13 mouse cellular contexts compared by ENCODE assay signal in genomic region chr2:29591626-29592025, GRCm38 (mm10).
"Had no signal": no experiment of that assay in that cellular context is flagged by ENCODE, and none has a peak within 500 bp of the region (broad histone marks: within the 10 kb centered on the region; RNA-seq: fewer than 3 reads in every experiment).

No protein-coding gene starts in this region.

- H3K4me1 ChIP-seq: kidney, embryonic 15.5 days; limb, embryonic 12.5 days had no signal

- H3K9me3 ChIP-seq: kidney, embryonic 15.5 days; limb, embryonic 12.5 days; midbrain, embryonic 13.5 days had no signal

- DNase-seq: kidney, postnatal 14 days; liver; lung, adult 18-20 months; lung, postnatal 36 days; right cerebral cortex, adult 18-20 months; right cerebral cortex, postnatal 25 days; thymus, postnatal 4 days had no signal

- H3K4me2 ChIP-seq: kidney, embryonic 15.5 days; limb, embryonic 12.5 days; midbrain, embryonic 13.5 days had no signal

- H3K36me3 ChIP-seq: kidney, embryonic 15.5 days; limb, embryonic 12.5 days; midbrain, embryonic 13.5 days had no signal

- H3K27ac ChIP-seq: kidney, embryonic 15.5 days; left cerebral cortex, adult 2 months; limb, embryonic 12.5 days; liver, embryonic 14.5 days; midbrain, embryonic 13.5 days; stomach, postnatal 0 days had no signal

- H3K4me3 ChIP-seq: kidney, embryonic 15.5 days; left cerebral cortex, adult 2 months; limb, embryonic 12.5 days; midbrain, embryonic 13.5 days had no signal

- H3K27me3 ChIP-seq: limb, embryonic 12.5 days; midbrain, embryonic 13.5 days had no signal

- H3K9ac ChIP-seq: kidney, embryonic 15.5 days; limb, embryonic 12.5 days; liver, embryonic 14.5 days; midbrain, embryonic 13.5 days had no signal

- ATAC-seq: midbrain, embryonic 13.5 days had no signal
